Mouse (Mus musculus): Measurements from ENCODE around the gene Creb3. TPM values are rescaled to one million over a fixed set of nuclear protein-coding genes. Genes with fewer than 3 reads are reported as not detected.
A peak's percentile ranks its signal among the peaks of the same experiment; 100 is the strongest.
"Not testable (repeated sequence)": the region's sequence is repeated elsewhere in the genome, so short reads cannot be mapped to it uniquely, and the experiment has no call there.

Gene Creb3
- polyA plus RNA-seq, 1 experiment from 2014 or later: 50.2 TPM

- Histone ChIP-seq H3K4me1 (ENCODE audit: control insufficient read depth, insufficient read depth, low read length) (peaks cover 16% of the 10 kb centered on the region; the same call in 1 of the 2 replicates), H3K9ac (ENCODE audit: low read depth, low read length) (no peak within 1 kb of the TSS), H3K4me2 (replicated peaks; ENCODE audit: low read depth, low read length) (no peak within 1 kb of the TSS), H3K36me3 (ENCODE audit: control insufficient read depth, insufficient read depth, low read length) (peaks cover 37% of the 10 kb centered on the region), H3K27ac (ENCODE audit: low read depth, low read length) (no peak within 1 kb of the TSS), H3K4me3 (ENCODE audit: low read length) (no peak within 1 kb of the TSS), H3K27me3 (ENCODE audit: control insufficient read depth, insufficient read depth, low read length) (no peaks in the 10 kb centered on the region), H3K9me3 (ENCODE audit: control insufficient read depth, low read length) (no peaks in the 10 kb centered on the region)
- WGBS: 66% methylated on average over 12 of the region's 12 CpGs
- peak; percentile 37; the same call in 1 of the 2 replicates for ATAC-seq (ENCODE audit: low FRiP score, low TSS enrichment)
These were observed 22.6 kb downstream of the Creb3 start, which contains the start of gene Msmp for GRCm38 (mm10) chr4:43584444-43585416. Gene Msmp, minus strand, starts transcription at chr4:43584494.

DNA sequence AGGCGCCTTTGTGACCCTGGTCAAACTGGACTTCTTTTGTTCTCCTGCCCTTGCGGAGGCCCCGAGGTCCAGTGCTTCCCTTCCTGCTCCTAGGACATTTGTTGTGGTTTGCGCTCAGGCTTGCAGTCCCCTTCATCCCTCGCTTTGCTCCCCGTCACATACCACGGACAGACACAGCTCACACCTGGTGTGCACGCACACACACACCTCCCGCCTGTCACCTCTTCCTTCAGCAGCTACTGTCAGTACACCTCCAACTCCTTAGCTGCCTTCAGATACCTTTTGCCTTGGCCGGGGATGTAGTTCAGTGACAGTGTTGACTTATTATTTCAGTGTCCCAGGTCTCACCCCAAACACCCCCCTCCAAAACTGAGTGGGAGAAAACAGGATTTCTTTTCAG, 23.6 kb downstream of the Creb3 start:
- Histone ChIP-seq H3K4me2 (replicated peaks; ENCODE audit: low read depth, low read length) (no peak overlapping the region), H3K27me3 (ENCODE audit: control insufficient read depth, insufficient read depth, low read length) (no peaks in the 10 kb centered on the region), H3K9me3 (ENCODE audit: control insufficient read depth, low read length) (no peaks in the 10 kb centered on the region), H3K27ac (ENCODE audit: low read depth, low read length) (no peak overlapping the region), H3K36me3 (ENCODE audit: control insufficient read depth, insufficient read depth, low read length) (peaks cover 34% of the 10 kb centered on the region), H3K9ac (ENCODE audit: low read depth, low read length) (0 out of 2 replicates have a peak overlapping the region, but pooled peaks have one; percentile 23), H3K4me1 (ENCODE audit: control insufficient read depth, insufficient read depth, low read length) (0 out of 2 replicates have a peak, but pooled peaks cover 13% of the 10 kb centered on the region), H3K4me3 (ENCODE audit: low read length) (no peak overlapping the region)
- no peak for ATAC-seq (ENCODE audit: low FRiP score, low TSS enrichment)
- WGBS: 43% methylated on average over 10 of the region's 10 CpGs

DNA sequence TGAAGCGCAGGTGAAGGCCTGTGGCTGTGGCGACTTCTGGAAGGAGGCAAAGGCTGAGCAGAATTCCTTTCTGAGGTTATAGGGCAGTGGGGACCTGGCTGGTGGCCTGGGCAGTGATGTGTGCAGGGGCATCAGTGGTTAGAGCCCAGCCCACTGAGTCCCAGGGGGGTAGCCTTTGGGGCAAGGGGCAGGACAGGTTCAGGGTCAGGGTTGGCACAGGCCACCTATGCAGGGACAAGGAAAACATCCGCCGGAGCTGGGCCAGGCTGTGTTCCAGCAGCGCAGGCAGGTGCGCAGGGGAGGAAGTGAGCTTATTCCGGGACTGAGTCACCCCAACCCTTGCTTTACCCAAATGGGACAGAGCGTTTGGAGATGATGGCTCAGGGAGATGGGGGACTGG, 24.3 kb downstream of the Creb3 start:
- 78% methylated on average over 8 of the region's 8 CpGs for WGBS
- Histone ChIP-seq H3K4me3 (ENCODE audit: low read length) (no peak overlapping the region), H3K9me3 (ENCODE audit: control insufficient read depth, low read length) (no peaks in the 10 kb centered on the region), H3K36me3 (ENCODE audit: control insufficient read depth, insufficient read depth, low read length) (peaks cover 27% of the 10 kb centered on the region), H3K4me1 (ENCODE audit: control insufficient read depth, insufficient read depth, low read length) (0 out of 2 replicates have a peak, but pooled peaks cover 13% of the 10 kb centered on the region), H3K27me3 (ENCODE audit: control insufficient read depth, insufficient read depth, low read length) (no peaks in the 10 kb centered on the region), H3K9ac (ENCODE audit: low read depth, low read length) (no peak overlapping the region), H3K27ac (ENCODE audit: low read depth, low read length) (no peak overlapping the region), H3K4me2 (replicated peaks; ENCODE audit: low read depth, low read length) (no peak overlapping the region)
- ATAC-seq (ENCODE audit: low FRiP score, low TSS enrichment): no peak

DNA sequence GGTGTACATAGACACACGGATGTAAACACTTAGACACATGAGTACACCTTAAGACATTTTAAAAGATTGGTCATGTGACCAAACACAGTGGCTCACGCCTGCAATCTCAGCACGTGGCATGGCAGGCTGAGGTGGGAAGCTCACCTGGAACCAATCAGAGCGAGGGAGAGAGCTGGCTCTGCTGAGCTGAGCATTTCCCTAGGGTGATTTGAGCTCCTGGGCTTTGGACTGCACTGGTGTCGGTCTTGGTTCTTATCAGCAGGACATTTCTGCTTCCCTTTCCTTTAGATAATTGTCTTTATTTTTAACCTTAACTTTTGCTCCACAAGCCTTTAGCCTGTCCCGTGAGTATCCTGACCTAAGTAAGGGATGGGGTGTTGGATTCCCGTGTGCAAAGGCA, 25.5 kb downstream of the Creb3 start:
- Histone ChIP-seq H3K27ac (ENCODE audit: low read depth, low read length) (no peak overlapping the region), H3K4me2 (replicated peaks; ENCODE audit: low read depth, low read length) (no peak overlapping the region), H3K4me3 (ENCODE audit: low read length) (no peak overlapping the region), H3K9me3 (ENCODE audit: control insufficient read depth, low read length) (no peaks in the 10 kb centered on the region), H3K4me1 (ENCODE audit: control insufficient read depth, insufficient read depth, low read length) (0 out of 2 replicates have a peak, but pooled peaks cover 13% of the 10 kb centered on the region), H3K9ac (ENCODE audit: low read depth, low read length) (no peak overlapping the region), H3K36me3 (ENCODE audit: control insufficient read depth, insufficient read depth, low read length) (peaks cover 14% of the 10 kb centered on the region), H3K27me3 (ENCODE audit: control insufficient read depth, insufficient read depth, low read length) (no peaks in the 10 kb centered on the region)
- no peak for ATAC-seq (ENCODE audit: low FRiP score, low TSS enrichment)
- WGBS: 71% methylated on average over 7 of the region's 7 CpGs

DNA sequence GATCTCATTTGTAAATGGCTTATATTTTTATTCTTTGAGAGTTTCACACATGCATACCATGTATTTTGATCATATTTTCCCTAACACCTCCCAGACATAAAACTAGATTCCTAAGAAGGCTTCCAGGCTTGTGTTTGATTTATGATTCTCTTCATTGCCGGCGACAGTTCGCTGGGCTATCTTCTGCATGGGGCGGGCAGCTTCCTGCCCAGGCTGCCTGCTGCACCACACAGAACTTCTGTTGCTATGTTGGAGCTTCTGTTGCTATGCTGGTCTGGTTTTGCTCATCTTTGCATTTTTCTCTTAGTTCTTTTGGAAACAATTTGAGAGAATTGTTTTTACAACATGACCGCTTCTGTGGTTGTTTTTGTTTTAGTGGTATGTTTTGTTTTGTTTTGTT, 29.4 kb downstream of the Creb3 start:
- no peaks in the 10 kb centered on the region for H3K9me3 ChIP-seq (ENCODE audit: control insufficient read depth, low read length)
- H3K4me3 ChIP-seq (ENCODE audit: low read length): no peak overlapping the region

GRCm38 (mm10) chr4:43591961-43592360, 29.8 kb downstream of the Creb3 start:
- H3K27ac ChIP-seq (ENCODE audit: low read depth, low read length): no peak overlapping the region
- H3K4me2 ChIP-seq (replicated peaks; ENCODE audit: low read depth, low read length): no peak overlapping the region
- H3K36me3 ChIP-seq (ENCODE audit: control insufficient read depth, insufficient read depth, low read length): no peaks in the 10 kb centered on the region
- WGBS: 74% methylated on average over 3 of the region's 3 CpGs
- H3K9me3 ChIP-seq (ENCODE audit: control insufficient read depth, low read length): no peaks in the 10 kb centered on the region
- no peak overlapping the region for H3K4me3 ChIP-seq (ENCODE audit: low read length)
- no peak for ATAC-seq (ENCODE audit: low FRiP score, low TSS enrichment)
- H3K27me3 ChIP-seq (ENCODE audit: control insufficient read depth, insufficient read depth, low read length): no peaks in the 10 kb centered on the region
- H3K9ac ChIP-seq (ENCODE audit: low read depth, low read length): no peak overlapping the region
- H3K4me1 ChIP-seq (ENCODE audit: control insufficient read depth, insufficient read depth, low read length): 0 out of 2 replicates have a peak, but pooled peaks cover 3% of the 10 kb centered on the region

More for the DNA sequence above, 29.4 kb downstream of the Creb3 start:
- ATAC-seq (ENCODE audit: low FRiP score, low TSS enrichment): no peak
- H3K36me3 ChIP-seq (ENCODE audit: control insufficient read depth, insufficient read depth, low read length): no peaks in the 10 kb centered on the region
- 0 out of 2 replicates have a peak, but pooled peaks cover 3% of the 10 kb centered on the region for H3K4me1 ChIP-seq (ENCODE audit: control insufficient read depth, insufficient read depth, low read length)
- WGBS: 45% methylated on average over 5 of the region's 5 CpGs
- H3K27me3 ChIP-seq (ENCODE audit: control insufficient read depth, insufficient read depth, low read length): no peaks in the 10 kb centered on the region
- no peak overlapping the region for H3K4me2 ChIP-seq (replicated peaks; ENCODE audit: low read depth, low read length)
- H3K27ac ChIP-seq (ENCODE audit: low read depth, low read length): no peak overlapping the region
- no peak overlapping the region for H3K9ac ChIP-seq (ENCODE audit: low read depth, low read length)

- Histone ChIP-seq H3K36me3 (ENCODE audit: control insufficient read depth, insufficient read depth, low read length) (no peaks in the 10 kb centered on the region), H3K27me3 (ENCODE audit: control insufficient read depth, insufficient read depth, low read length) (no peaks in the 10 kb centered on the region), H3K27ac (ENCODE audit: low read depth, low read length) (no peak overlapping the region), H3K9ac (ENCODE audit: low read depth, low read length) (no peak overlapping the region), H3K4me1 (ENCODE audit: control insufficient read depth, insufficient read depth, low read length) (no peaks in the 10 kb centered on the region), H3K4me2 (replicated peaks; ENCODE audit: low read depth, low read length) (no peak overlapping the region), H3K4me3 (ENCODE audit: low read length) (no peak overlapping the region), H3K9me3 (ENCODE audit: control insufficient read depth, low read length) (no peaks in the 10 kb centered on the region)
- 38% methylated on average over 3 of the region's 3 CpGs for WGBS
- ATAC-seq (ENCODE audit: low FRiP score, low TSS enrichment): no peak
These were observed 31.3 kb downstream of the Creb3 start for GRCm38 (mm10) chr4:43593453-43593852.

- not testable (repeated sequence) for H3K27ac ChIP-seq (ENCODE audit: low read depth, low read length); H3K4me1 ChIP-seq (ENCODE audit: control insufficient read depth, insufficient read depth, low read length); H3K4me2 ChIP-seq (replicated peaks; ENCODE audit: low read depth, low read length); H3K36me3 ChIP-seq (ENCODE audit: control insufficient read depth, insufficient read depth, low read length); ATAC-seq (ENCODE audit: low FRiP score, low TSS enrichment); H3K27me3 ChIP-seq (ENCODE audit: control insufficient read depth, insufficient read depth, low read length); H3K9me3 ChIP-seq (ENCODE audit: control insufficient read depth, low read length); H3K4me3 ChIP-seq (ENCODE audit: low read length); H3K9ac ChIP-seq (ENCODE audit: low read depth, low read length)
- WGBS: 78% methylated on average over 2 of the region's 2 CpGs
These were observed 34.5 kb downstream of the Creb3 start for GRCm38 (mm10) chr4:43596597-43596996.

DNA sequence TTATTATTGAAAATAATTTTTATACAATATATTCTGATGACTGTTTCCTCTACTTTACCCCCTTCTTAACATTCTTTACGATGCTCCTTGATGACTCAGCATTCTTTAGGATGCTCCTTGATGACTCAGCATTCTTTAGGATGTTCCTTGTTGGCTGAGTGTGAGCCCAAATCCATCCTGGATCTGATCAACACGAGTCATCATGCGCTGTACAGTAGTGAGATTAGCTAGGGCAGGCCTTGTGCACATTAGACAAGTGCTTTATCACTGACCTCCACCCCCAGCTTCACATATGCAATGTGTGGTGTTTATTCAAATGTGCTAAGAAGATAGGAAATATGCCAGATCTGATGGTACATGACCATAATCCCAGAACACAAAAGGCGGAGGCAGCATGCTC, 36.1 kb downstream of the Creb3 start:
- ATAC-seq (ENCODE audit: low FRiP score, low TSS enrichment): no peak
- WGBS: 79% methylated on average over 4 of the region's 4 CpGs
- H3K9ac ChIP-seq (ENCODE audit: low read depth, low read length): no peak overlapping the region
- H3K4me3 ChIP-seq (ENCODE audit: low read length): no peak overlapping the region
- H3K27ac ChIP-seq (ENCODE audit: low read depth, low read length): no peak overlapping the region
- no peaks in the 10 kb centered on the region for H3K9me3 ChIP-seq (ENCODE audit: control insufficient read depth, low read length)
- H3K36me3 ChIP-seq (ENCODE audit: control insufficient read depth, insufficient read depth, low read length): no peaks in the 10 kb centered on the region
- H3K27me3 ChIP-seq (ENCODE audit: control insufficient read depth, insufficient read depth, low read length): no peaks in the 10 kb centered on the region
- no peak overlapping the region for H3K4me2 ChIP-seq (replicated peaks; ENCODE audit: low read depth, low read length)
- H3K4me1 ChIP-seq (ENCODE audit: control insufficient read depth, insufficient read depth, low read length): no peaks in the 10 kb centered on the region
